Mouse (Mus musculus): ENCODE measurements at regions not wholly inside any gene's neighbourhood (a gene's known extent, or its start where the extent isn't known, plus 50 kb on each side); places are given as distances from the start of the nearest gene placed in this dataset.

DNA sequence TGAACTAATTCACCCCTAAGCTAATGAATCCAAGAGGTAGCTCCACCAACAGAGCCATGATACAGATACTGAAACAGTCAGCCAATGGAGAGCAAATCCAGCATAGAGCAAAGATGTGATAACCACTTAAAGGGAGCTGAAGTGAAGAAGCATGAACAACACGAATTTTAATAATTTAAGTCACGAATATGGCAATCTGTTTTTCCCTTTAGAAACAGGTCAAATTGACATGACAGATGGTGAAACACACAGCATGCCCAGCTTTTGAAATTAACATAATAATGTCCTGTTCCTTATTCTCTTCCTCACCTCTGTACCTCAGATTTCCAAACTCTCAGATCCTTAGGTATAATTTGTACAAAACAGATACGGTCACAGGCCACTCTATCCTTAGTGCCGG lies 145.9 kb upstream of the Vrk2 start:
- TF ChIP-seq MAFK (IDR thresholded peaks at IDR 0.05; ENCODE audit: insufficient read depth, low read depth, low read length), result no peak
- no peak for TF ChIP-seq ZC3H11A (IDR thresholded peaks at IDR 0.05; ENCODE audit: borderline replicate concordance, low read depth, low read length)
- TF ChIP-seq CHD2 (IDR thresholded peaks at IDR 0.05; ENCODE audit: low read depth, low read length), result no peak
- TF ChIP-seq ZNF384 (IDR thresholded peaks at IDR 0.05; ENCODE audit: low read depth, low read length), result no peak
- no peak for TF ChIP-seq HCFC1 (IDR thresholded peaks at IDR 0.05; ENCODE audit: borderline replicate concordance, insufficient read depth, low read length)
